Mouse (Mus musculus) heart, postnatal 0 days (tissue): ENCODE measurements around the gene Gm17428. TPM values are rescaled to one million over a fixed set of nuclear protein-coding genes. Genes with fewer than 3 reads are reported as not detected.
"Not testable (repeated sequence)": the region's sequence is repeated elsewhere in the genome, so short reads cannot be mapped to it uniquely, and the experiment has no call there.

ENCODE experiments used
- ATAC-seq: fragments of 200-750 bp; cut with Nextera tagmentation; 2 replicates; pipeline ENCODE4 v1.8.0; 2017; ENCODE audit warnings: low read depth, moderate number of reproducible peaks, moderate library complexity; ENCODE audit not compliant: insufficient read depth
- DNase-seq: peaks from one replicate; pipeline ENCODE4 v3.0.0-alpha.2; 2016; ENCODE audit warnings: low spot score
- H3K27ac ChIP-seq: fragments of 300-500 bp; sonication (generic); 2 replicates; pipeline ENCODE4 v1.5.1; 2014; ENCODE audit warnings: low read depth, mild to moderate bottlenecking
- H3K27me3 ChIP-seq: fragments of 300-500 bp; sonication (generic); 2 replicates; pipeline ENCODE4 v1.6.1; 2014; ENCODE audit warnings: low read length, mixed read lengths; ENCODE audit not compliant: control insufficient read depth, insufficient read depth
- H3K36me3 ChIP-seq: fragments of 300-500 bp; sonication (generic); replicated peaks from 2 replicates; pipeline ENCODE4 v1.6.1; 2014; ENCODE audit warnings: low read length, mixed read lengths; ENCODE audit not compliant: control insufficient read depth, insufficient read depth
- H3K4me1 ChIP-seq: fragments of 300-500 bp; sonication (generic); 2 replicates; pipeline ENCODE4 v1.6.1; 2014; ENCODE audit warnings: antibody characterized with exemption; ENCODE audit not compliant: control insufficient read depth, insufficient read depth
- H3K4me2 ChIP-seq: fragments of 300-500 bp; sonication (generic); 2 replicates; pipeline ENCODE4 v1.6.1; 2014; ENCODE audit warnings: low read depth, mild to moderate bottlenecking, low read length, moderate library complexity
- H3K4me3 ChIP-seq: fragments of 300-500 bp; sonication (generic); 2 replicates; pipeline ENCODE4 v1.5.1; 2014; ENCODE audit warnings: low read depth, low read length
- H3K9ac ChIP-seq: fragments of 300-500 bp; sonication (generic); replicated peaks from 2 replicates; pipeline ENCODE4 v1.6.1; 2014; ENCODE audit warnings: low read depth, low read length, mixed read lengths
- H3K9me3 ChIP-seq: fragments of 300-500 bp; sonication (generic); replicated peaks from 2 replicates; pipeline ENCODE4 v1.6.1; 2016; ENCODE audit warnings: low read length; ENCODE audit not compliant: control insufficient read depth
- CTCF ChIP-seq: IDR thresholded peaks from 2 replicates; pipeline ENCODE4 v1.5.1; 2016; ENCODE audit warnings: antibody characterized with exemption, control low read depth, low read depth
- EP300 ChIP-seq: IDR thresholded peaks from 2 replicates; pipeline ENCODE4 v1.6.1; 2016; ENCODE audit warnings: antibody characterized with exemption, low read depth
- WGBS: fragments of 180-500 bp; shearing (Covaris S2); extraction: QIAGEN DNeasy Blood & Tissue Kit; methylation state at CpG from one replicate; pipeline ENCODE4 v1.1.7; 2014; 5-methylcytosine and 5-hydroxymethylcytosine counted together
- polyA plus RNA-seq: library from polyadenylated mRNA; unstranded; fragments of >200 nt; fragmentation: Nextera tagmentation; extraction: Ambion mirVana; gene quantifications from 2 replicates; pipeline ENCODE4 v1.2.1, GENCODE M21; 2015
- total RNA-seq: library from RNA; depleted of rRNA; stranded (reverse); fragments of >200 nt; gene quantifications from 2 replicates; pipeline ENCODE4 v1.2.3, GENCODE M21; 2014; ENCODE audit warnings: low replicate concordance

Gm17428 gene
- total and polyA plus RNA-seq, 2 experiments from 2014 or later: not detected

DNA sequence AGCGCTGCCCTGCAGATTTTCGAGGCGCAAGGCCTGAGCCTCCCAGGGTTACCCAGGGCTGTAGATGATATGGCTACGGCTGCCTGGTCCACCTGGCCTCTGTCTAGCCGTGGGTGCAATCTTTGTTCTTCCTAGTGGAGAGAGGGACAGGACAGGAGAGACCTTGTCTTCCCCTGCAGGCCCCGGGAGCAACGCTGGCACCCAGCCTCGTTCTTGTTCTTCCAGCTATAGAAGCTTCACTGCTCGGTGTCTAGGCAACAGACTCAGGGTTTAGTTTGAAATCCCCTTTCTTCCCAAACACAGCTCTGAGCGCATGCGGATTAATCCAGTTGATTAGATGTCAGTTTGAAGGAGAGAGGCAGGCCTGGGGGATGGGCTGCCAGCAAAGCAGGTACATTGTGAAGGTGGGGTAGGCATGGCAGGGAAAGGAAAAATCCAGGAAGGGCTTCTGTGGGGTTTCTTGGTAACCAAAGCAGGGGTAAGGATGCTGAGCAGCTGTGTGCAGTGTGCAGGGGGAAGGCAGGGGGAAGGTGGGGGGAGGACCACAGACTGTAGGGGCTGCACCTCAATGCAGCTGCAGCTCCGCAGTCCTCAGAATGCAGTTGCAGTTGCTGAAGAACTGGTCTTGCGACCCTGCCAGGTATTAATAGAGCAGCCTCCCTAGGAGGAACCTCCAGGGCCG, 18.9 kb downstream of the Gm17428 start:
- Histone ChIP-seq H3K4me2 (peak overlapping the region; percentile 62), H3K27me3 (no peaks in the 10 kb centered on the region), H3K9ac (peak overlapping the region; percentile 41), H3K36me3 (peaks cover 13% of the 10 kb centered on the region), H3K9me3 (no peaks in the 10 kb centered on the region), H3K27ac (peak overlapping the region; percentile 99), H3K4me3 (no peak overlapping the region), H3K4me1 (peaks cover 19% of the 10 kb centered on the region; the same call in 1 of the 2 replicates)
- TF ChIP-seq CTCF (no peak), EP300 (0 out of 2 replicates have a peak, but pooled peaks have one; percentile 7)
- DNase-seq (peak; percentile 11), ATAC-seq (no peak)
- 39% methylated on average over 14 of the region's 14 CpGs for WGBS

- 34% methylated on average over 9 of the region's 9 CpGs for WGBS
- Histone ChIP-seq H3K4me3 (no peak overlapping the region), H3K27me3 (no peaks in the 10 kb centered on the region), H3K9ac (peak overlapping the region; percentile 52), H3K36me3 (0 out of 2 replicates have a peak, but pooled peaks cover 5% of the 10 kb centered on the region), H3K27ac (peak overlapping the region; percentile 99), H3K4me1 (peaks cover 19% of the 10 kb centered on the region; the same call in 1 of the 2 replicates), H3K4me2 (peak overlapping the region; percentile 41; the same call in 1 of the 2 replicates), H3K9me3 (no peaks in the 10 kb centered on the region)
- TF ChIP-seq EP300 (peak; percentile 98), CTCF (no peak)
- DNase-seq (peak; percentile 95), ATAC-seq (peak; percentile 77)
Observed at GRCm38 (mm10) chr14:54996793-54997192, 20.1 kb downstream of the Gm17428 start.

DNA sequence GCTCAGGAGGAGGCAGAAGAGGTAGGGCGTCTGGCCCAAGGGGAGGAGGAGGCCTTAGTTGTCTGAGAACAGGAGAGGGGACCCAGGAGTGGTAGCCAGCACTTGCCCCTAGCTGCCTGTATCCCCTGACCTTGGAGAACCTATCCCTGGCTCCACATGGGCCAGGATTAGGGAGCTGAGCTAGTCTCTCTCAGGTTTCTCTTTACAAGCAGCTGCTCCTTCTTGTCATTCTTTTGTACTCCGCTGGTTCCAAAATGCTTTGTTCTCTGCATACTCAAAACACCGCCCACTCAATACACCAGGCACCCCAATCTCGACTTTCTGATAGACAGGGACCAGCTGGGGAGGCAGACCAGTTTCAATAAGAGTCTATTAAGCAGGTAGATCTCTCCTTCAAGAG, 20.6 kb downstream of the Gm17428 start:
- ATAC-seq (peak; percentile 18), DNase-seq (no peak)
- WGBS: 29% methylated on average over 4 of the region's 4 CpGs
- no peaks in the 10 kb centered on the region for H3K27me3 ChIP-seq
- H3K4me2 ChIP-seq: peak overlapping the region; percentile 41; the same call in 1 of the 2 replicates
- H3K4me3 ChIP-seq: no peak overlapping the region
- H3K27ac ChIP-seq: peak overlapping the region; percentile 99
- H3K36me3 ChIP-seq: 0 out of 2 replicates have a peak, but pooled peaks cover under 1% of the 10 kb centered on the region
- H3K9me3 ChIP-seq: no peaks in the 10 kb centered on the region
- peak overlapping the region; percentile 52 for H3K9ac ChIP-seq
- TF ChIP-seq EP300 (no peak), CTCF (no peak)
- peaks cover 24% of the 10 kb centered on the region for H3K4me1 ChIP-seq

DNA sequence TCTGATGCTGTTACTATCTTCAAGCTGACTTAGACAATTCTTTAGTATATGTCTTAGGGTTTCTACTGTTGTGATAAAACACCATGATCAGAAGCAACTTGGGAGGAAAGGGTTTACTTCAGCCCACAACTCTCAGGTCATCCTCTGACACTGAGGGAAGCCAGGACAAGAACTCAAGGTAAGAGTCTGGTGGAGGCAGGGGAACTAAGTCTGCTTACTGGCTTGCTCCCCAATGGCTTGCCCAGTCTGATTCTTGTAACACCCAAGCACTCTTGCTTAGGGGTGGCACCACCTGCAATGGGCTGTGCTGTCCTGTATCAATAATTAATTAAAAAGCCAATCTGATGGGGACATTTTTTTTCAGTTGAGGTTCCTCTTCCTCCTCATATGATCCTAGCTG, 21.9 kb downstream of the Gm17428 start:
- Histone ChIP-seq H3K9me3 (no peaks in the 10 kb centered on the region), H3K9ac (no peak overlapping the region), H3K4me3 (no peak overlapping the region), H3K27me3 (no peaks in the 10 kb centered on the region), H3K4me2 (no peak overlapping the region), H3K36me3 (no peaks in the 10 kb centered on the region), H3K27ac (peak overlapping the region; percentile 99), H3K4me1 (peaks cover 38% of the 10 kb centered on the region)
- ATAC-seq: no peak
- no peak for DNase-seq
- TF ChIP-seq CTCF (no peak), EP300 (no peak)

- H3K4me2 ChIP-seq, H3K36me3 ChIP-seq, H3K9ac ChIP-seq, H3K9me3 ChIP-seq, ATAC-seq, H3K4me3 ChIP-seq, H3K27me3 ChIP-seq: not testable (repeated sequence)
- WGBS: 67% methylated on average over 5 of the region's 5 CpGs
- peak overlapping the region; percentile 22; the same call in 1 of the 2 replicates for H3K27ac ChIP-seq
- H3K4me1 ChIP-seq: peaks cover 41% of the 10 kb centered on the region
- TF ChIP-seq CTCF: peak; percentile 19; the same call in 1 of the 2 replicates
- DNase-seq: peak; percentile 19
Observed at GRCm38 (mm10) chr14:54999868-55000267, 23.1 kb downstream of the Gm17428 start.

GRCm38 (mm10) chr14:55000814-55001213, 24.1 kb downstream of the Gm17428 start:
- H3K4me1 ChIP-seq: peaks cover 35% of the 10 kb centered on the region
- DNase-seq (no peak), ATAC-seq (no peak)
- H3K4me2 ChIP-seq: no peak overlapping the region
- no peaks in the 10 kb centered on the region for H3K27me3 ChIP-seq
- 83% methylated on average over 6 of the region's 6 CpGs for WGBS
- H3K9ac ChIP-seq: no peak overlapping the region
- no peaks in the 10 kb centered on the region for H3K36me3 ChIP-seq
- no peak for TF ChIP-seq EP300
- TF ChIP-seq CTCF: no peak
- peak overlapping the region; percentile 97; the same call in 1 of the 2 replicates for H3K27ac ChIP-seq
- no peak overlapping the region for H3K4me3 ChIP-seq
- H3K9me3 ChIP-seq: no peaks in the 10 kb centered on the region
